Mouse (Mus musculus) cerebellum, adult 11-12 months (tissue): ENCODE measurements around the gene Zfp953.
"Not testable (repeated sequence)": the region's sequence is repeated elsewhere in the genome, so short reads cannot be mapped to it uniquely, and the experiment has no call there.

Experiments used
- DNase-seq: peaks from one replicate; pipeline ENCODE4 v3.0.0; 2022

The Zfp953 gene

DNA sequence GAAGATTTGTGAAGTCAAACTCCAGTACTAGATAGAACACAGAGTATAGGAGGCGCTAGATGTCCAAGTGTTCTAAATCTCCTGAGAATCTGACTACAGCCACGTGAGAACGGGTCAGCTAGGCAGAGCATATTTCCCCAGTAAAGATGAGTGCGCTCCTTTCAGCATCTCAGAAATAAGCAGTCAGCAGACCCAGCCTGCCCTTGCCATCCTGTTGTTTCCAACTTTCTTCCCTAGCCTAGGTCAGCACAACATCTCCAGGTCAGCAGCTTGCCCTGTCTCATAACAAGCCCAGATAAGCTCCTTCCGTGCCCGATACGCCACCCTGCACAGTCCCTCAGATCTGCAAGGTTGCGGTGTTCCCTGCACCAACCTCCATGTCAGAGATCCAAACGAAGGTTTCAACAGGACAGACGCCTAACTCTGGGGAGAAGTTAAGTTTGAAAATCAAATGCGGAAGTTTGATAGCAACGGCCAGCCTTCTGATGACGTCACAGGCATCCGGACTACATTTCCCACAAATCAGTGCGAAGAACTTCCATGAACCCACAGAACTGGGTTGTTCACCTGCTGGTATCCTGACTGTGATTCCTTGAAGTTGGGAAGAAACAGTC, at the start of gene Zfp953, which contains the start of gene Gm28044:
TSS of gene Zfp953 (minus strand) at position 475 of the 614 bp plus-strand sequence.
TSS of gene Gm28044 (minus strand) at position 406 of the 614 bp plus-strand sequence.
- DNase-seq, result peak; percentile 84

DNA sequence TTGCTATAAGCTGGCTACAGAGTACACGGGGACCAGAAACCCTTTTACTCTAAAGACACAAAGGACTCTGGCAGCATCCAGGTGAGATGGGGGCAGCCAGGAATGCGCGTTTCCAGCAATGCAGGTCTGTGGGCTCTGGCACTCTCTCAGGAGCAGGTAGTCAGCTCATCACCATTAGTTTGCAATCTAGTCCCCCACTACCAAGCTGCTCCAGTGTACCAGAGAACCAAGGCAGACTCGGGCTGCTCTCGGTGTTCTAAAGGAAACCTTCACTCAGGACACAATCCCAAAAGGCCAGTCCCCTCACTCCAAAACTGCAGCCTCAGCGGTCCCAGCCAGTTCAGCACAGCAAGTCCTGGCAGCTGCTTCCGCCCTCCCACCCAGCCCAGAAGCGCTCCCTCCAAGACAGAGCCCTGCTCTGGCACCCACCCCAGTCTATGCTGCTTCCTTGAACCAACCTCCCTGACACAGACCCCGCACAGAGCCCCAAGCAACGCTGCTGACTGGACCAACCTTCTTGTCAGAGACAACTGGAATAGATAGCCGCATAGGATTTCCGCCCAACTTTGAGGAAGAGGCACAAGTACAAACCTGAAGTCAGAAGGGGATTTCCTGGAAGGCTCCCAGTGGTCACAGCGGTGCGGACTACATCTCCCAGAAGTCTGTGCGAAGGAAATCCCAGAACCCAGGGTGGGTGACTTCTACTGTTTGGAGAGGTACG, 38.9 kb upstream of the Zfp953 start, which contains the start of gene Zfp429:
TSS of gene Zfp429 (minus strand) at position 637 of the 721 bp plus-strand sequence.
- peak; percentile 56 for DNase-seq

GRCm38 (mm10) chr13:67376255-67376654, 15.8 kb upstream of the Zfp953 start:
- not testable (repeated sequence) for DNase-seq

DNA sequence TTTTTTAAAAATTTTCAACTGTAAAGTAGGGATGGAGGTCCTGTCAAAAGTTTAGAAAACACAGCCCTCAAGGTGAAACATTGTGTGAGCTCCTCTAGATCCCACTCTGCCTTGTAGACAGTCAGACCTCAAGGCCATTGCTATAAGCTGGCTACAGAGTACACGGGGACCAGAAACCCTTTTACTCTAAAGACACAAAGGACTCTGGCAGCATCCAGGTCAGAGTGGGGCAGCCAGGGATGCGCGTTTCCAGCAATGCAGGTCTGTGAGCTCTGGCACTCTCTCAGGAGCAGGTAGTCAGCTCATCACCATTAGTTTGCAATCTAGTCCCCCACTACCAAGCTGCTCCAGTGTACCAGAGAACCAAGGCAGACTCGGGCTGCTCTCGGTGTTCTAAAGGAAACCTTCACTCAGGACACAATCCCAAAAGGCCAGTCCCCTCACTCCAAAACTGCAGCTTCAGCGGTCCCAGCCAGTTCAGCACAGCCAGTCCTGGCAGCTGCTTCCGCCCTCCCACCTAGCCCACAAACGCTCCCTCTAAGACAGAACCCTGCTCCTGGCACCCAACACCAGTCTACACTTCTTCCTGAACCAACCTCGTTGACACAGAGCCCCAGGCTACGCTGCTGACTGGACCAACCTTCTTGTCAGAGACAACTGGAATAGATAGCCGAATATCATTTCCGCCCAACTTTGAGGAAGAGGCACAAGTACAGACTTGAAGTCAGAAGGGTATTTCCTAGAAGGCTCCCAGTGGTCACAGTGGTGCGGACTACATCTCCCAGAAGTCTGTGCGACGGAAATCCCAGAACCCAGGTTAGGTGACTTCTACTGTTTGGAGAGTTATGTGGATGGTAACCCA, 14.9 kb upstream of the Zfp953 start, which contains the start of the genes Gm28041 and Zfp456:
TSS of gene Gm28041 (minus strand) at position 684 of the 862 bp plus-strand sequence.
TSS of gene Zfp456 (minus strand) at position 761 of the 862 bp plus-strand sequence.
- DNase-seq, result not testable (repeated sequence)

DNA sequence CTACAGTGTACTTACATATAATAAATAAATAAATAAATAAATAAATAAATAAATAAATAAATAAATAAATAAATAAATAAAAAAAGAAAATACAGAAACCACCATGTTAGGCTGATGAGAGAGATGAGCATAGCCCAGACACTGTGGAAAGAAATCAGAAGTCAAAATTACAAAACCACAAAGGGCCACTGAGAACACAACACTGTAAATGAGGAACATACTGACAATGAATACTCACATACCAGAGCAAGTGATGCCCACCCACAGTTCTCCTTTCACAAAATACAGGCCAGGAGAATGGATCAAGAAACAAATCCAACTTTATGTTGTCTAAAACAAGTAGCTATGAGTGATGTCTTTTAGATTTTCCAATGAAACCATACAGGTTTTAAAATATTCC, 8.6 kb downstream of the Zfp953 start:
- no peak for DNase-seq

GRCm38 (mm10) chr13:67343422-67343821, 17.0 kb downstream of the Zfp953 start:
- no peak for DNase-seq

DNA sequence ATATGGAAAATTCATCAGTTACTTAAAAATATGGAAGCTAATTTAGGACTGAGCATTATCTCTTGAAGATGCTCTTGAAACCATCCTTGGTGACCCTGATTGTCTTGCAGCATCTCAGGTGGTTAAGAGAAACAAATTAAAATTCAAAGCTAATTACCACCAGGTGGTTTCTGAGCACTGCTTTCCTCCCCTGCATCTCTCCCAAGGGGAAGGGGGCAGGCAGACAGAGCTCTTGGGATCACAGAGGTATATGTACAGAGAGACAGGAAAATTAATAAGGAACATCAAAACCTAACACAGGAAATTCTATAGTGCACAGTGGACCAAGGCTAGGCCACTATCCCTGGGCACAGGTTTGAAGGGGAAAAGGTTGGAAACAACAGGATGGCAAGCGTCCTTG, 27.5 kb downstream of the Zfp953 start:
- no peak for DNase-seq

DNA sequence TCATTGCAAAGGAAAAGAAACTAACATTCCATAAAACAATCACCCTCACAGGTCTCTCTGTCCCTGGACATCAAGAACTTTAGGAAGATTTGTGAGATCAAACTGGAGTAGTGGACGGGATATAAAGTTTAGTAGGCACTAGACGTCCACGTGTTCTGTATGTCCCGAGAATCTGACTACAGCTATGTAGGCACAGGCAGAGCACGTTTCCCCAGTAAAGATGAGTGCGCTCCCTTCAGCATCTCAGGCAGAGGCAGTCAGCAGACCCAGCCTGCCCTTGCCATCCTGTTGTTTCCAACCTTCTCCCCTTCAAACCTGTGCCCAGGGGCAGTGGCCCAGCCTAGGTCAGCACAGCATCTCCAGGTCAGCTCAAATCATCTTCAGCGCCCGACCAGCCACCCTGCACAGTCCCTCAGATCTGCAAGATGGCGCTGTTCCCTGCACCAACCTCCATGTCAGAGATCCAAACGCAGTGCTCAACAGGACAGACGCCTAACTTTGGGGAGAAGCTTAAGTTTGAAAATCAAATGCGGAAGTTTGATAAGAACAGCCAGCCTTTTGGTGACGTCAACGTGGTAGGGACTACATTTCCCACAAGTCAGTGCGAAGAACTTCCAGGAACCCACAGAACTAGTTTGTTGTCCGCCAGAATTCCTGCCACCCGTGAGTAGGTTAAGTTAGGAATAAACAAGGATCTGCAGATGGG, 28.2 kb downstream of the Zfp953 start, which contains the start of gene Zfp595:
TSS of gene Zfp595 (minus strand) at position 552 of the 706 bp plus-strand sequence.
- peak; percentile 77 for DNase-seq

GRCm38 (mm10) chr13:67306718-67307117, 53.7 kb downstream of the Zfp953 start:
- DNase-seq, result peak; percentile 11

GRCm38 (mm10) chr13:67305822-67306672, 54.4 kb downstream of the Zfp953 start, which contains the start of gene Zfp457:
Zfp457 (minus strand) TSS chr13:67306485.
- DNase-seq, result peak; percentile 90
